Mouse (Mus musculus): ENCODE measurements around the gene Cass4. TPM values are rescaled to one million over a fixed set of nuclear protein-coding genes. Genes with fewer than 3 reads are reported as not detected.

The Cass4 gene
- total and polyA plus RNA-seq, 3 experiments, result 2.9 to 5.3 (median 3.8) TPM

DNA sequence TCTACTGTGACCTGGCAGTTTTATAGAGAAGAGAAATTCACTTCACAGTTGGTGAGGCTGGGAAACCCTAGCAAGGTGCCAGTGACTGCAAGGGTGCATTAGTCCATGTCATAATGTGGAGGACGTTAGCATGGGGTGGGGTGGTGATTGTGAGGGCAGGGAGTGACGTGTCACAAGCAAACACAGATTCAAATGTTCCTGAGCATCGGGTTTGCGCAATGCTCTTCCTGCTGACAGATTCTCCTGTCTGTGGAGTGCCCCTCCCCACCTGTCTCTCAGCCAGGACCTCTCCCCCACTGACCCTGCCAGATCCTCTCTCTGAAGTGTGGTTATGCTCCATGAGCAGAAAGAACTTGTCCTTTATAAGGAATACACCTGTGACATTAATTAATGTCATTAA lies 54.7 kb downstream of the Cass4 start:
- H3K27ac ChIP-seq (ENCODE audit: insufficient read depth, low read depth), result no peak overlapping the region
- H3K9me3 ChIP-seq (replicated peaks; ENCODE audit: low read length), result no peaks in the 10 kb centered on the region
- no peaks in the 10 kb centered on the region for H3K27me3 ChIP-seq (replicated peaks)
- no peak overlapping the region for H3K4me2 ChIP-seq (ENCODE audit: insufficient read depth, low read depth, poor library complexity, severe bottlenecking)
- H3K9ac ChIP-seq (ENCODE audit: insufficient read depth, low read depth), result no peak overlapping the region
- in situ Hi-C loops (cut with MboI; ENCODE audit: low pct_ligation_motif_present, low pct_unique_long_range_greater_than_20kb, low sequenced_read_pairs) (loop anchor here (10.0 kb wide), 1 partner anchor 224 kb away; no protein-coding TSS in a partner anchor), dilution Hi-C loops (cut with MboI; ENCODE audit: extremely low pct_ligation_motif_present, extremely low pct_unique_long_range_greater_than_20kb, low sequenced_read_pairs) (no loop called here)
- DNase-seq (ENCODE audit: extremely low read depth), result no peak
- no peak overlapping the region for H3K4me3 ChIP-seq (replicated peaks in 1 of 3; ENCODE audit: low read depth in 2 of 3, low read length in 2 of 3, poor library complexity in 1 of 3)
- peaks cover 0 to 3% of the 10 kb centered on the region in 2 experiments; a peak in 1 of 4 replicates for H3K4me1 ChIP-seq (ENCODE audit: control insufficient read depth in 1 of 2, insufficient read depth in 2 of 2)
- TF ChIP-seq ZNF384 (IDR thresholded peaks at IDR 0.05; ENCODE audit: low read depth, low read length) (no peak), JUND (conservative IDR thresholded peaks at IDR 0.05; ENCODE audit: low read depth, low read length) (no peak), MXI1 (IDR thresholded peaks at IDR 0.05; ENCODE audit: low read depth, low read length) (no peak), CHD1 (IDR thresholded peaks at IDR 0.05; ENCODE audit: low read depth, low read length) (no peak), POLR2AphosphoS2 (IDR thresholded peaks at IDR 0.05; ENCODE audit: low read depth, low read length) (no peak), MAZ (IDR thresholded peaks at IDR 0.05; ENCODE audit: low read depth, low read length) (no peak), MAX (IDR thresholded peaks at IDR 0.05; ENCODE audit: low read length) (no peak), KAT2A (IDR thresholded peaks at IDR 0.05; ENCODE audit: insufficient replicate concordance, low read length) (no peak), MAFK (IDR thresholded peaks at IDR 0.05; ENCODE audit: insufficient replicate concordance, low read length) (no peak), EP300 (IDR thresholded peaks at IDR 0.05; ENCODE audit: low read length) (no peak), CHD2 (IDR thresholded peaks at IDR 0.05; ENCODE audit: low read length) (no peak), SIN3A (IDR thresholded peaks at IDR 0.05; ENCODE audit: low read length) (no peak), GABPA (IDR thresholded peaks at IDR 0.05; ENCODE audit: insufficient replicate concordance, low read depth, low read length) (no peak), JUN (IDR thresholded peaks at IDR 0.05; ENCODE audit: insufficient read depth, low read depth, low read length) (no peak)
- H3K79me2 ChIP-seq (replicated peaks; ENCODE audit: control insufficient read depth, extremely low read depth, insufficient read depth, poor library complexity, severe bottlenecking), result peaks cover 12% of the 10 kb centered on the region
- H3K36me3 ChIP-seq (replicated peaks in 1 of 2; ENCODE audit: control insufficient read depth in 1 of 2, insufficient read depth in 1 of 2, low read length in 1 of 2), result peaks cover 80 to 97% of the 10 kb centered on the region in 2 experiments

DNA sequence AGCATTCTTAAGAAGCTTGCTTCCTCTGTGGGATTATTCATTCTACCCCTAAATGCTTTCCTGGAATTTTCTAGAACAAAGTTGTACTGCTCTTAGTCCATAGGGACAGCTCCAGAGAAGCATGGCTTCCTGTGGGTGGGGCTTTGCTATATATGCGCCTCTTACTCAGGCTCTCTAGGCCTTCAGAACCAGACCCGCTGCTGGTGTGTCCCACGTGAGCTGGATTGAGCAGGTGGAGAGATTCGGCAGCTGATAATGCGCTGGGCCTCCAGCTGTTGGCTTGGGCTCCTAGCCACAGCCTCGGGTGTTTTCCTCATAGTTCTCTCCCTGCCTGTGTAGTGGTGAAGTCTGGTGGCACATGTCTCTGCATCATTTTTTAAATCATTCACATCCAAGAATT lies 57.0 kb downstream of the Cass4 start:
- Histone ChIP-seq H3K79me2 (replicated peaks; ENCODE audit: control insufficient read depth, extremely low read depth, insufficient read depth, poor library complexity, severe bottlenecking) (no peaks in the 10 kb centered on the region), H3K27me3 (replicated peaks) (no peaks in the 10 kb centered on the region), H3K27ac (ENCODE audit: insufficient read depth, low read depth) (no peak overlapping the region), H3K4me3 (replicated peaks in 1 of 3; ENCODE audit: low read depth in 2 of 3, low read length in 2 of 3, poor library complexity in 1 of 3) (no peak overlapping the region), H3K4me1 (ENCODE audit: control insufficient read depth in 1 of 2, insufficient read depth in 2 of 2) (no peaks in the 10 kb centered on the region), H3K4me2 (ENCODE audit: insufficient read depth, low read depth, poor library complexity, severe bottlenecking) (no peak overlapping the region), H3K9me3 (replicated peaks; ENCODE audit: low read length) (no peaks in the 10 kb centered on the region), H3K9ac (ENCODE audit: insufficient read depth, low read depth) (no peak overlapping the region), H3K36me3 (replicated peaks in 1 of 2; ENCODE audit: control insufficient read depth in 1 of 2, insufficient read depth in 1 of 2, low read length in 1 of 2) (peaks cover 87 to 98% of the 10 kb centered on the region in 2 experiments)
- TF ChIP-seq MAZ (IDR thresholded peaks at IDR 0.05; ENCODE audit: low read depth, low read length) (no peak), NELFE (IDR thresholded peaks at IDR 0.05; ENCODE audit: low read depth, low read length) (no peak), IRF4 (IDR thresholded peaks at IDR 0.05; ENCODE audit: low read depth, low read length) (no peak), EP300 (IDR thresholded peaks at IDR 0.05; ENCODE audit: low read length) (no peak), MEF2A (IDR thresholded peaks at IDR 0.05; ENCODE audit: borderline replicate concordance, low read depth, low read length) (no peak), ETS1 (conservative IDR thresholded peaks at IDR 0.05; ENCODE audit: low read depth, low read length) (no peak), CTCF (conservative IDR thresholded peaks at IDR 0.05 in 1 of 2, IDR thresholded peaks at IDR 0.05 in 1 of 2; ENCODE audit: low read depth in 2 of 2, low read length in 2 of 2) (no peak), UBTF (IDR thresholded peaks at IDR 0.05; ENCODE audit: low read depth, low read length) (no peak), CHD2 (IDR thresholded peaks at IDR 0.05; ENCODE audit: low read length) (no peak), ZC3H11A (IDR thresholded peaks at IDR 0.05; ENCODE audit: low read depth, low read length) (no peak), POLR2A (IDR thresholded peaks at IDR 0.05; ENCODE audit: low read depth, low read length) (no peak), JUND (conservative IDR thresholded peaks at IDR 0.05; ENCODE audit: low read depth, low read length) (no peak), KAT2A (IDR thresholded peaks at IDR 0.05; ENCODE audit: insufficient replicate concordance, low read length) (no peak), ELF1 (IDR thresholded peaks at IDR 0.05; ENCODE audit: low read depth, low read length) (no peak), USF2 (conservative IDR thresholded peaks at IDR 0.05; ENCODE audit: low read depth, low read length) (no peak), MAFK (IDR thresholded peaks at IDR 0.05; ENCODE audit: insufficient replicate concordance, low read length) (no peak)
- dilution Hi-C loops (cut with MboI; ENCODE audit: extremely low pct_ligation_motif_present, extremely low pct_unique_long_range_greater_than_20kb, low sequenced_read_pairs), result no loop called here
- in situ Hi-C loops (cut with MboI; ENCODE audit: low pct_ligation_motif_present, low pct_unique_long_range_greater_than_20kb, low sequenced_read_pairs), result no loop called here
- DNase-seq (ENCODE audit: extremely low read depth), result no peak

Measured in CH12.LX (cell line).